Mouse (Mus musculus): ENCODE results near the gene Larp6. TPM values are rescaled to one million over a fixed set of nuclear protein-coding genes. Genes with fewer than 3 reads are reported as not detected.

Larp6 gene
- polyA plus RNA-seq, 1 experiment from 2014 or later: 0.11 TPM

DNA sequence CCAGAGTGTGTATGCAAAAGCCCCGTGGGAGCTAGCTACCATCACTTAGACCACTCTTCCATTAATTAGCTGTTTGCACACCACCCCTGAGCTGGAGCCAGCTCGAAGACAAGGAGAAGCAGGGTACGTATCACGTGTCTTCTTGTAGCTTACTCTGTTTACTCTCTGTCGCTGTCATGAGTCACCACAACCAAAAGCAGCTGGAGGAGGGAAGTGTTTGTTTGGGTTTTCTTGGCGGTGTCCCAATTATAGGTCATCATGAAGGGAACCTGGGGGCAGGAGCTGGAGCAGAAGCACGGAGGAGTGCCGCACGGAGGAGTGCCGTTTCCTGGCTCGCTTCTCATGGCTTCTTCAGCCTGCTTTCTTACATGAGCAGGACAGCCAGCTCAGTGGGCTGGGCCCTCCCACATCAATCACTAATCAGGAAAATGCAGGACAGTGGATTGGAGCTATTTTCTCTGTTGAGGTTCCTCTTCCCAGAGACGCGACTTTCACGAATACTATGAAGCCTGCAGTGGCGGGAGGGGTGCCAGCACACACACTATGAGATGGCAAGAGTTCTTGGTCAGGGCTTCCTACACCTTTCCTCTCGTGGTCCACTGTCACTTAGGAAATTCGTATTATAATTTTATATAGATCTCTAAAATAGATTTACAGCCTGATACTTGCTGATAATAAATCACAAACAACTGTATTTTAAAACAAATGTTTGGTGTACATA lies 30.6 kb downstream of the Larp6 start:
- ATAC-seq (no peak; the same call in 1 of the 2 replicates), DNase-seq (peak; percentile 23)

DNA sequence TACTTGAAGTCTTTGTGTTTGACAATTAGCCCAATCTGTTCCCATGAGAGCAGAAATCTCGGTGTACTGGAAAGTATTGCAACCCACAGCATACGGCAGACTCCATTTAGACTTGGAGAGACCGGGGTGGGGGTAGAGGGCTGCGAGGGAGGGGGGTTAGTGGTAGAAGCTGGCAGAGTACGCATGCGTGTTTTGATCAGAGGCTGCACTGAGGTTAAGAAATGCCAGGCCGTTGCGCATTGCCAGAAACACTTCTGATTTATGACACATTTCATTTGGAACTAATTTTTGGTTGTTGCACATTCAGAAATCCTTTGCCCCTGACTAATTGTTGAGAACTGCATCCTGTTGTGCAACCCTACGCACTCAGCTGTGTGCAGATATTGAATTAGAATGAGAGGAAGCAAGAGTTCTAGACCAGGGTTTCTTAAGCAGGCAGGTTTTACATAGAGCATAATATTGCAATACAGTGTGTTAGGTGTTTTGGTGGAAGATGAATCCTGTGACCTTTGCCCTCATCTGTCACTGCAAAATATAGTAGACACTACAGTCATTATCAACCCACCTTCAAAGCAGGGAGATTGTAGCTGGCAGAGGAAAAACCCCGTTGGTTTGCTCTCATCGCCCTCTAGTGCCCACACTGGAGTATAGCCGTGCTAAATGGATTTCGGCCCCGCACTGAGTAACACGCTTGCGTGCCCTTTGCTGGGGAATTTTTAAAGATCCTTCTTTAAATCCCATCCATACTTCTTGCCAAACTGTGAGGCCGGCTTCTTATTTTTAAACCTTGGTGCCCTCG lies 31.6 kb downstream of the Larp6 start:
- ATAC-seq (no peak), DNase-seq (peak; percentile 47)
- no peak overlapping the region for H3K4me2 ChIP-seq (ENCODE audit: low read depth, low read length)
- TF ChIP-seq CTCF (IDR thresholded peaks at IDR 0.05; ENCODE audit: low read depth) (peak; percentile 79), EP300 (IDR thresholded peaks at IDR 0.05; ENCODE audit: low read depth) (no peak)
- no peaks in the 10 kb centered on the region for H3K27me3 ChIP-seq (ENCODE audit: insufficient read depth, low read length)
- no peaks in the 10 kb centered on the region; the same call in 1 of the 2 replicates for H3K4me1 ChIP-seq (ENCODE audit: insufficient read depth)
- H3K9me3 ChIP-seq (ENCODE audit: low read length): no peaks in the 10 kb centered on the region
- H3K4me3 ChIP-seq (ENCODE audit: low read depth, low read length): no peak overlapping the region
- no peaks in the 10 kb centered on the region for H3K36me3 ChIP-seq (replicated peaks; ENCODE audit: insufficient read depth, low read length)
- WGBS (ENCODE audit: insufficient replicate concordance): 42% methylated on average over 18 of the region's 18 CpGs
- H3K9ac ChIP-seq (replicated peaks): no peak overlapping the region
- H3K27ac ChIP-seq (ENCODE audit: low read depth): no peak overlapping the region

More for the DNA sequence above, 30.6 kb downstream of the Larp6 start:
- Histone ChIP-seq H3K4me2 (ENCODE audit: low read depth, low read length) (peak overlapping the region; percentile 49), H3K4me3 (ENCODE audit: low read depth, low read length) (no peak overlapping the region), H3K9ac (replicated peaks) (no peak overlapping the region), H3K27me3 (ENCODE audit: insufficient read depth, low read length) (no peaks in the 10 kb centered on the region), H3K4me1 (ENCODE audit: insufficient read depth) (no peaks in the 10 kb centered on the region; the same call in 1 of the 2 replicates), H3K9me3 (ENCODE audit: low read length) (no peaks in the 10 kb centered on the region), H3K36me3 (replicated peaks; ENCODE audit: insufficient read depth, low read length) (no peaks in the 10 kb centered on the region), H3K27ac (ENCODE audit: low read depth) (no peak overlapping the region)
- 22% methylated on average over 17 of the region's 17 CpGs for WGBS (ENCODE audit: insufficient replicate concordance)
- TF ChIP-seq CTCF (IDR thresholded peaks at IDR 0.05; ENCODE audit: low read depth): no peak
- no peak for TF ChIP-seq EP300 (IDR thresholded peaks at IDR 0.05; ENCODE audit: low read depth)

DNA sequence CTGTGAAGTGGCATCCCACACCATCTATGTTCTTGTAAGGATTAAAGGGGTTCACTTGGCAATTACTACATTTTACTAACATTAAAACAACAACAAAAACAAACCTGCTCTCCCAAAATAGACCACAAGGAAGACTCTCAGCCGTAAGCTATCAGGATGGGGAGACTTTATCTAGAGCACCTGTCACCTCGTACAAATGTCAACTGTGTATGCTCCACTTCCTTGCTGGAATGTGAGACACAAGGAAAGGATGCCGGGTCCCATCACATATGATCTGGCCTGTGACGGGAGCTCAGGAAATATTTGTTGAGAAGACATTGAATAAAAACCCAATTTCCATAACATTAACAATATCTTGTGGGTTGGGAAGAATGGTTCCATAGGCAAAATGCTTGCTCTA lies 32.2 kb downstream of the Larp6 start:
- 60% methylated on average over 4 of the region's 4 CpGs for WGBS (ENCODE audit: insufficient replicate concordance)

DNA sequence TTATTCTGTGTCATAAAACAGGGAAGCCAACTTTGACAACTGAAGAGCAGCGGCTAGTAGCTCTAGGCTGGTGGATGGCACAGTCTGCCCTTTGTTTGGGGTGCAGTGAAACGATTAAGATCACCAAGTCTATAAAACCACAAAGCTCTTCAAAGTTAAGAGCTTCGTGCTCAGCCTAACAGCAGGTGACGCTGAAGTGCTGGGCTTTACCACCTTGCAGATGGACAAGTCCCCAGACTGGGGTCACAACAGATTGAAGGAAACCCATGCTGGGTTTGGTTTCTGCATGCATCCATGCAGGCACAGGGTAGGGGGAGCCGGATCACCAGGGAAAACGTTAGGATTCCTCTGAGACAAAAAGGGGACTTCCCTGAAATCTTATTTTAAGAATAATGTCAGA lies 33.8 kb downstream of the Larp6 start:
- Histone ChIP-seq H3K4me1 (ENCODE audit: insufficient read depth) (no peaks in the 10 kb centered on the region; the same call in 1 of the 2 replicates), H3K27me3 (ENCODE audit: insufficient read depth, low read length) (no peaks in the 10 kb centered on the region), H3K27ac (ENCODE audit: low read depth) (no peak overlapping the region), H3K4me3 (ENCODE audit: low read depth, low read length) (no peak overlapping the region), H3K36me3 (replicated peaks; ENCODE audit: insufficient read depth, low read length) (no peaks in the 10 kb centered on the region), H3K4me2 (ENCODE audit: low read depth, low read length) (no peak overlapping the region), H3K9me3 (ENCODE audit: low read length) (no peaks in the 10 kb centered on the region), H3K9ac (replicated peaks) (no peak overlapping the region)
- no peak for ATAC-seq
- TF ChIP-seq EP300 (IDR thresholded peaks at IDR 0.05; ENCODE audit: low read depth) (no peak), CTCF (IDR thresholded peaks at IDR 0.05; ENCODE audit: low read depth) (no peak)
- WGBS (ENCODE audit: insufficient replicate concordance): 57% methylated on average over 6 of the region's 6 CpGs
- no peak for DNase-seq

More for the DNA sequence above, 32.2 kb downstream of the Larp6 start:
- Histone ChIP-seq H3K4me1 (ENCODE audit: insufficient read depth) (no peaks in the 10 kb centered on the region; the same call in 1 of the 2 replicates), H3K9ac (replicated peaks) (no peak overlapping the region), H3K4me3 (ENCODE audit: low read depth, low read length) (no peak overlapping the region), H3K36me3 (replicated peaks; ENCODE audit: insufficient read depth, low read length) (no peaks in the 10 kb centered on the region), H3K27me3 (ENCODE audit: insufficient read depth, low read length) (no peaks in the 10 kb centered on the region), H3K27ac (ENCODE audit: low read depth) (no peak overlapping the region), H3K4me2 (ENCODE audit: low read depth, low read length) (no peak overlapping the region), H3K9me3 (ENCODE audit: low read length) (no peaks in the 10 kb centered on the region)
- TF ChIP-seq CTCF (IDR thresholded peaks at IDR 0.05; ENCODE audit: low read depth): no peak
- no peak for TF ChIP-seq EP300 (IDR thresholded peaks at IDR 0.05; ENCODE audit: low read depth)
- ATAC-seq (no peak), DNase-seq (no peak)

DNA sequence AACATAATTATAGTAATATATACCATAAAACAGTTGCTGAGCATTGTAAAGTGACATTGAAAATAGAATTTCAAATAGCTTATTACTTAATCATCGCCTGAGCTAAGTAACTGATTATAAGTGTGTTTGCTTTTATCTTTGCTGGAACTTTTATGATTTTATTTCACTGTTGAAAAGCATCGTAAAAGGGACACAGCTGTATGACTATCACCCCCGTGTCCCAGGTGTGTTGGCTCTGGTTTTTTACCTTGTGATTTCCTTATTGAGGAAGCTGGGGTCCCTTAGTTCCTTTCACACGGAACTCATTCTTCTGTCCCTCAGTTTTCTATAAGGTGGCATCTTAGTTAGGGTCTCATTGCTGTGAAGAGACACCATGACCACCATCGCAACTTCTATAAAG lies 34.9 kb downstream of the Larp6 start:
- WGBS (ENCODE audit: insufficient replicate concordance): 78% methylated on average over 5 of the region's 5 CpGs
- no peak for DNase-seq

DNA sequence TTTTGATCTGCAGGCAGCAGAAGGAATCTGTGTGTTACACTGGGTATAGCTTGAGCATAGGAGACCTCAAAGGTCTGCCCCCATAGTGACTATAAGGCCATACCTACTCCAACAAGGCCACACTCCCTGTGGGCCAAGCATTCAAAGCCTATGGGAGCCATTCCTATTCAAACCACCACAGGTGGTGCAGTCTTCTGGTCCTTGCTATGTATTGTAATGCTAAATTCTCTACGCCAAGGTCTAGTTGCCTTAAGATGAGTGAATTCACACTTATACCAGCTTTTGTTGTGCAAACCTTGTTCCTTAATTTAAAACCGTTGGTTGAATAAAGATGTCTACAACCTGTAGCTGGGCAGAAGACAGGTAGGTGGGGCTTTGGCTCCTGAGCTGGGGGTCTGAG lies 35.4 kb downstream of the Larp6 start:
- Histone ChIP-seq H3K4me1 (ENCODE audit: insufficient read depth) (no peaks in the 10 kb centered on the region), H3K4me3 (ENCODE audit: low read depth, low read length) (no peak overlapping the region), H3K4me2 (ENCODE audit: low read depth, low read length) (no peak overlapping the region), H3K27me3 (ENCODE audit: insufficient read depth, low read length) (no peaks in the 10 kb centered on the region), H3K27ac (ENCODE audit: low read depth) (no peak overlapping the region), H3K9me3 (ENCODE audit: low read length) (no peaks in the 10 kb centered on the region), H3K36me3 (replicated peaks; ENCODE audit: insufficient read depth, low read length) (no peaks in the 10 kb centered on the region), H3K9ac (replicated peaks) (no peak overlapping the region)
- ATAC-seq: no peak
- DNase-seq: no peak
- WGBS (ENCODE audit: insufficient replicate concordance): 77% methylated on average over 2 of the region's 2 CpGs
- TF ChIP-seq EP300 (IDR thresholded peaks at IDR 0.05; ENCODE audit: low read depth) (no peak), CTCF (IDR thresholded peaks at IDR 0.05; ENCODE audit: low read depth) (no peak)

More for the DNA sequence above, 34.9 kb downstream of the Larp6 start:
- no peaks in the 10 kb centered on the region; the same call in 1 of the 2 replicates for H3K4me1 ChIP-seq (ENCODE audit: insufficient read depth)
- no peak overlapping the region for H3K9ac ChIP-seq (replicated peaks)
- H3K27ac ChIP-seq (ENCODE audit: low read depth): no peak overlapping the region
- TF ChIP-seq EP300 (IDR thresholded peaks at IDR 0.05; ENCODE audit: low read depth) (no peak), CTCF (IDR thresholded peaks at IDR 0.05; ENCODE audit: low read depth) (no peak)
- H3K9me3 ChIP-seq (ENCODE audit: low read length): no peaks in the 10 kb centered on the region
- no peaks in the 10 kb centered on the region for H3K27me3 ChIP-seq (ENCODE audit: insufficient read depth, low read length)
- no peaks in the 10 kb centered on the region for H3K36me3 ChIP-seq (replicated peaks; ENCODE audit: insufficient read depth, low read length)
- H3K4me3 ChIP-seq (ENCODE audit: low read depth, low read length): no peak overlapping the region
- no peak overlapping the region for H3K4me2 ChIP-seq (ENCODE audit: low read depth, low read length)
- ATAC-seq: no peak

All from liver, postnatal 0 days (tissue).